Mouse (Mus musculus): Measurements from ENCODE around the gene Zfp704. TPM values are rescaled to one million over a fixed set of nuclear protein-coding genes. Genes with fewer than 3 reads are reported as not detected.

Gene Zfp704
- total and polyA plus RNA-seq, 2 experiments from 2014 or later, result 11.3 to 68.8 TPM

DNA sequence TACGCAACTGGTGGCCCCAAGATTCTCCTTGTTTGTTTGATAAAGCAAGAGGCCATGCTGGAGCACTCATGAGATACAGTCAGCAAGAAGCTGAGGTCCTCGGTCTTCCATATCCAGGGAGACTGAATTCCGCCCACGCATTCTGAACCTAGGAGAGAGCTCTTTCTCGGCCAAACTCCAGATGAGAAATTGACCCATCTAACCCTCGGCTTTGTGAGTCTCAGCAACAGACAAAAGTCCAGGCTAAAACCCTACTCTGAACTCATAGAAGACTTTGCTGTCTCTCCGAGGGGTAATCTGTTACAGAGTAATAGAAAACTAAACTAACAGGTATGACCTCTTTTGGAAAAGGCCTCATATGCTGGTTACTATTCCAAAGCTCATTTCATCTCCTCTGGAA lies 4.9 kb downstream of the Zfp704 start:
- Histone ChIP-seq H3K9me3 (ENCODE audit: low read length) (no peaks in the 10 kb centered on the region), H3K27ac (ENCODE audit: low read depth, low read length) (no peak overlapping the region), H3K36me3 (ENCODE audit: insufficient read depth, low read length) (no peaks in the 10 kb centered on the region), H3K9ac (replicated peaks; ENCODE audit: low read length, poor library complexity, severe bottlenecking) (no peak overlapping the region), H3K4me3 (ENCODE audit: low read depth, low read length) (no peak overlapping the region), H3K4me2 (ENCODE audit: low read depth, low read length, poor library complexity, severe bottlenecking) (no peak overlapping the region), H3K27me3 (ENCODE audit: insufficient read depth, low read length) (no peaks in the 10 kb centered on the region), H3K4me1 (ENCODE audit: insufficient read depth, low read length) (peaks cover 15% of the 10 kb centered on the region)
- ATAC-seq (ENCODE audit: low FRiP score) (no peak), DNase-seq (ENCODE audit: low spot score) (no peak)
- no peak for TF ChIP-seq CTCF (IDR thresholded peaks at IDR 0.05)
- WGBS, result 87% methylated on average over 7 of the region's 7 CpGs

DNA sequence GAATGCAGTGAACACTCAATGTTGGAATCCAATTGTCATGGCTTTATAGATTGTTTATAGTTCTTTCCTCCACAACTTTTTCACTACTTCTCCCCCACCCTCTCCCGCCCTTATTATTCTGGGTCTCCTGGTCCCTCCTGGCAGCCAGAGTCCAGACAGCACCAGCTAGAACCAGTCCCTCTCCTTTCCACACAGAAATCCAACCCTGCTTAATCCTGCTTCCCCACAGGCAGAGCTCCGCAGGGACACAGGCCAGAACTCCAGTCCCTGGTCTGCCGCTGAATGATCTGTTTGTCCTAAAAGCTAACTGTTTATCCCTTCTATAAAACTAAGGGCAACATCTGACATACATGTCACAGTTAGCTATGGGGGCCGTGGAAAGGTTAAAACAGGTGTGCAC lies 6.0 kb downstream of the Zfp704 start:
- peaks cover 15% of the 10 kb centered on the region for H3K4me1 ChIP-seq (ENCODE audit: insufficient read depth, low read length)
- no peak overlapping the region for H3K4me2 ChIP-seq (ENCODE audit: low read depth, low read length, poor library complexity, severe bottlenecking)
- WGBS, result 78% methylated on average over 4 of the region's 4 CpGs
- H3K27me3 ChIP-seq (ENCODE audit: insufficient read depth, low read length), result no peaks in the 10 kb centered on the region
- no peak overlapping the region for H3K27ac ChIP-seq (ENCODE audit: low read depth, low read length)
- H3K36me3 ChIP-seq (ENCODE audit: insufficient read depth, low read length), result no peaks in the 10 kb centered on the region
- no peak overlapping the region for H3K9ac ChIP-seq (replicated peaks; ENCODE audit: low read length, poor library complexity, severe bottlenecking)
- no peak for TF ChIP-seq CTCF (IDR thresholded peaks at IDR 0.05)
- DNase-seq (ENCODE audit: low spot score), result no peak
- no peak for ATAC-seq (ENCODE audit: low FRiP score)
- H3K9me3 ChIP-seq (ENCODE audit: low read length), result no peaks in the 10 kb centered on the region
- no peak overlapping the region for H3K4me3 ChIP-seq (ENCODE audit: low read depth, low read length)

DNA sequence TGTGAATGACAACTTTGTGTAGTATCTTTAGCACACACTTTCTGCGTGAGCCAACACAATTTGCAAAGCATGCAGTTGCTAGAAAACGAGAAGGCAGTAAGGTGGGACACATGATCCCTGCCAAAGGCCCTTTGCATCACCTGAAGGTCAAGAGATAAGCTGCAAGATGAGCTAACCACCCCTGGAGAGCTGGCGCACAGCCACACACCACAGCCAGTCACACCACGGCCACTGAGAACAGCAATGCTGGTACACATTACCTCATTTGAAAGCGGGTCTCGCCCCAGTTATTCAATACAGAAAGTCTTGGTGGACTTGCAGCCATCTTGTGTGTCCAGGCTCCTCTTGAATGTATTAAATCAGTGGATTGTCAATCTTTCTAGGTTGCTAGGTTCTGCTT lies 9.3 kb downstream of the Zfp704 start:
- Histone ChIP-seq H3K9ac (replicated peaks; ENCODE audit: low read length, poor library complexity, severe bottlenecking) (no peak overlapping the region), H3K9me3 (ENCODE audit: low read length) (no peaks in the 10 kb centered on the region), H3K4me1 (ENCODE audit: insufficient read depth, low read length) (0 out of 2 replicates have a peak, but pooled peaks cover 3% of the 10 kb centered on the region), H3K36me3 (ENCODE audit: insufficient read depth, low read length) (no peaks in the 10 kb centered on the region), H3K27ac (ENCODE audit: low read depth, low read length) (no peak overlapping the region), H3K4me2 (ENCODE audit: low read depth, low read length, poor library complexity, severe bottlenecking) (no peak overlapping the region), H3K4me3 (ENCODE audit: low read depth, low read length) (no peak overlapping the region), H3K27me3 (ENCODE audit: insufficient read depth, low read length) (no peaks in the 10 kb centered on the region)
- TF ChIP-seq CTCF (IDR thresholded peaks at IDR 0.05), result no peak
- WGBS, result 79% methylated on average over 6 of the region's 6 CpGs
- DNase-seq (ENCODE audit: low spot score), result no peak
- no peak for ATAC-seq (ENCODE audit: low FRiP score)

DNA sequence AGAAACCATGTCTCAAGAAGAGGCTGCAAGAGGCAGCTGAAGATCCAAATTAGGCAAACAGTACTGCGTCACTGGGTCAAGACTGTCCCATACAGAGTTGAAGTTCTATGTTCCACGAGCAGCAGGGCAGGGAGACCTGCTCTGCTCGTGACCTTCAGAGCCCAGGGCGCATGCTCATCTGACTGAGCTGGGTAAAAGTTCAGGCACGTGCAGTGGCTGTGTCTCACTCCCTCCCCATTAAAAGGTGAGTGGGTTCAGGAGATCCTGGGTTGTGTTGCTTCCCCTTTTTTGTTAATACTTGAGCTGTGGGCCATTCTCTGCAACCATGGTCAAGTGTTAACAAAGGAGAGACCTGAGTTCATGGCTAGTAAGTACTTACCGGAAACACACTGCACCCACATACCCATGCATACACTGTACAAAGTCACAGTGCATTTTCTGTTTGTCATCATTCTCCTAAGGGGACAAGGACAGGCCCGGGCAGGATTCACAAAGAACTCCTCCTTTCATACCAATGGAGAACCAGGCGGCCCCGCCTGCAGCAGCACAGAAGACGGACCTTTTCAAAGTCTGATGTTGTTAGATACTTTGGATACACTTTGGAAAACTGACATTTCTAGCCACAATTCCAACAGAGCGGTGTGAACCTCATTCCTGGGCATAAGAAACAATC lies 10.0 kb downstream of the Zfp704 start:
- 90% methylated on average over 11 of the region's 11 CpGs for WGBS
- no peaks in the 10 kb centered on the region for H3K9me3 ChIP-seq (ENCODE audit: low read length)
- H3K4me2 ChIP-seq (ENCODE audit: low read depth, low read length, poor library complexity, severe bottlenecking), result no peak overlapping the region
- H3K36me3 ChIP-seq (ENCODE audit: insufficient read depth, low read length), result no peaks in the 10 kb centered on the region
- DNase-seq (ENCODE audit: low spot score) (no peak), ATAC-seq (ENCODE audit: low FRiP score) (no peak)
- H3K27ac ChIP-seq (ENCODE audit: low read depth, low read length), result no peak overlapping the region
- H3K4me3 ChIP-seq (ENCODE audit: low read depth, low read length), result no peak overlapping the region
- H3K4me1 ChIP-seq (ENCODE audit: insufficient read depth, low read length), result 0 out of 2 replicates have a peak, but pooled peaks cover 3% of the 10 kb centered on the region
- H3K9ac ChIP-seq (replicated peaks; ENCODE audit: low read length, poor library complexity, severe bottlenecking), result no peak overlapping the region
- TF ChIP-seq CTCF (IDR thresholded peaks at IDR 0.05), result no peak
- no peaks in the 10 kb centered on the region for H3K27me3 ChIP-seq (ENCODE audit: insufficient read depth, low read length)

DNA sequence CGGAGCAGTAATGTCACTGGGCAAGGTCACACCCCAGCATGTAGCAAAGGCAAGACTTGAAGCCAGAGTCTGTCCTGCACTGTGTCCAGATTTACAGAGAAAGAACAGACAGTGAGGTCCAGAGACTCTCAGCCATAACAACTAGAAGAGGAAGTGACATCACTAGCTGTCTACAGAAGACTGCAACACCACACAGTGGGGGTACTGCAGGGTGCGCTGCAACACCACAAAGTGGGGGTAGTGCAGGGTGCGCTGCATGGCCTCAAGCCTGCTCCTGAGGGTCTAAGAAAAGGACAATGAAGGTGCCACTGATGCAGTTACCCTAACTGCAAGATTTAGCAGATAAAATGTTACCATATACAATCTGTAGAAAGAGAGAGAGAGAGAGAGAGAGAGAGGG lies 11.8 kb downstream of the Zfp704 start:
- no peak for DNase-seq (ENCODE audit: low spot score)
- WGBS, result 97% methylated on average over 3 of the region's 3 CpGs
- H3K9ac ChIP-seq (replicated peaks; ENCODE audit: low read length, poor library complexity, severe bottlenecking), result no peak overlapping the region
- H3K27me3 ChIP-seq (ENCODE audit: insufficient read depth, low read length), result no peaks in the 10 kb centered on the region
- H3K9me3 ChIP-seq (ENCODE audit: low read length), result no peaks in the 10 kb centered on the region
- TF ChIP-seq CTCF (IDR thresholded peaks at IDR 0.05), result no peak
- no peak overlapping the region for H3K4me2 ChIP-seq (ENCODE audit: low read depth, low read length, poor library complexity, severe bottlenecking)
- H3K4me1 ChIP-seq (ENCODE audit: insufficient read depth, low read length), result no peaks in the 10 kb centered on the region
- H3K27ac ChIP-seq (ENCODE audit: low read depth, low read length), result no peak overlapping the region
- no peak overlapping the region for H3K4me3 ChIP-seq (ENCODE audit: low read depth, low read length)
- no peaks in the 10 kb centered on the region for H3K36me3 ChIP-seq (ENCODE audit: insufficient read depth, low read length)
- ATAC-seq (ENCODE audit: low FRiP score), result no peak

DNA sequence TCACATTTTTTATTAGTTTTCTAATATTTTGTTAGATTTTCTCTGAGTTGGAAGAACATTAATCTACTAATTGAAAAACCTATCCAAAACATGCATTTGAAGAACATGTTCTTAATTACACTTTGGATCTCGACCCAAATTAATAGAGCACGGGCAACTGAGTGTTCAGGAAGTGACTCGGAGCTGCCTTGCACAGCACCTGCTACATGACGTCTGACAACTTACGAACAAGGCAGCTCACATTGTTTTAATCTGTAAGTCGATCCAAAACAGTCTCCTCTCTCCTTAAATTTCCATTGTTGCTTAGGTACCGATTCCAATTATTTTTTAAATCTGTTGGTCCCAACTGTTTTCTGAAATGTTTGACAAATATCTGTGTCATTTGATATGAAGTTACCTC lies 15.4 kb downstream of the Zfp704 start:
- DNase-seq (ENCODE audit: low spot score) (no peak), ATAC-seq (ENCODE audit: low FRiP score) (no peak)
- WGBS, result 80% methylated on average over 7 of the region's 7 CpGs
- H3K4me1 ChIP-seq (ENCODE audit: insufficient read depth, low read length), result no peaks in the 10 kb centered on the region
- H3K9ac ChIP-seq (replicated peaks; ENCODE audit: low read length, poor library complexity, severe bottlenecking), result no peak overlapping the region
- no peaks in the 10 kb centered on the region for H3K9me3 ChIP-seq (ENCODE audit: low read length)
- H3K36me3 ChIP-seq (ENCODE audit: insufficient read depth, low read length), result no peaks in the 10 kb centered on the region
- H3K27me3 ChIP-seq (ENCODE audit: insufficient read depth, low read length), result no peaks in the 10 kb centered on the region
- no peak for TF ChIP-seq CTCF (IDR thresholded peaks at IDR 0.05)
- no peak overlapping the region for H3K4me3 ChIP-seq (ENCODE audit: low read depth, low read length)
- no peak overlapping the region for H3K27ac ChIP-seq (ENCODE audit: low read depth, low read length)
- H3K4me2 ChIP-seq (ENCODE audit: low read depth, low read length, poor library complexity, severe bottlenecking), result no peak overlapping the region

Data from midbrain, postnatal 0 days (tissue).